Mouse (Mus musculus) small intestine, adult 2 months (tissue): ENCODE results near the gene Gm20388.

Experiments
- CTCF ChIP-seq: fragments of 200-500 bp; IDR thresholded peaks from 2 replicates; pipeline ENCODE4 v1.5.1; 2012; ENCODE audit warnings: low read depth, mild to moderate bottlenecking, control low read depth, inconsistent platforms, low read length, moderate library complexity, mixed read lengths; ENCODE audit not compliant: insufficient replicate concordance, insufficient read length; ENCODE audit errors: extremely low read depth
- POLR2A ChIP-seq: fragments of 200-500 bp; IDR thresholded peaks from 2 replicates; pipeline ENCODE4 v1.6.1; 2012; ENCODE audit warnings: low read depth, mild to moderate bottlenecking, control low read depth, inconsistent platforms, low read length, moderate library complexity

GRCm38 (mm10) chr8:121207171-121207570, 1296.5 kb downstream of the Gm20388 start:
- TF ChIP-seq CTCF = no peak
- TF ChIP-seq POLR2A = no peak
